Mouse (Mus musculus) kidney, adult 2 months (tissue): Measurements from ENCODE around the gene Calr4.

ENCODE experiments used
- CTCF ChIP-seq: fragments of 200-500 bp; conservative IDR thresholded peaks from 2 replicates; pipeline ENCODE4 v1.5.1; 2011; ENCODE audit warnings: low read depth, mild to moderate bottlenecking, control low read depth, low read length, moderate library complexity, mixed read lengths; ENCODE audit not compliant: insufficient read depth, insufficient read length
- POLR2A ChIP-seq: fragments of 200-500 bp; IDR thresholded peaks from one replicate; pipeline ENCODE4 v1.6.1; 2011; ENCODE audit warnings: low read depth, low read length, control low read depth

DNA sequence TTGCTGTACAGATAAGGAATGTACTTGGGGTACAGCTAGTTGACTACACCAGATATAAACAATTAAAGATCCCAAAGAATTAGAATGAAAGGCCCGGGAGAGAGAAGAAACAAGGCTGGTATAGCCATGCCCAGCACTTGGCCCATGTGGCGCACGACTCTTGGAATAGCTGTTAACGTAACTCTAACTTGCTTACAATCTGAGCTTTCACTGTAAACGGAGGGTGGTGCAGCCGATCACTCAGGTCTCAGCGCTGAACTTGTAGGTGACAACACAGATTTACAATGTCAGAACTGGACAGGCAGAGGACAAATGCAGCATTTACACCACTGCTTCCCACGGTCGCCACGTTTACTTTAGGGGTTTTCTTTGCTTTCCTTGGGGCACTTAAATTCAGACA is 42.7 kb upstream of the Calr4 start:
- no peak for TF ChIP-seq CTCF
- no peak for TF ChIP-seq POLR2A
